7 mouse cellular contexts compared by ENCODE assay signal in the genomic region with DNA sequence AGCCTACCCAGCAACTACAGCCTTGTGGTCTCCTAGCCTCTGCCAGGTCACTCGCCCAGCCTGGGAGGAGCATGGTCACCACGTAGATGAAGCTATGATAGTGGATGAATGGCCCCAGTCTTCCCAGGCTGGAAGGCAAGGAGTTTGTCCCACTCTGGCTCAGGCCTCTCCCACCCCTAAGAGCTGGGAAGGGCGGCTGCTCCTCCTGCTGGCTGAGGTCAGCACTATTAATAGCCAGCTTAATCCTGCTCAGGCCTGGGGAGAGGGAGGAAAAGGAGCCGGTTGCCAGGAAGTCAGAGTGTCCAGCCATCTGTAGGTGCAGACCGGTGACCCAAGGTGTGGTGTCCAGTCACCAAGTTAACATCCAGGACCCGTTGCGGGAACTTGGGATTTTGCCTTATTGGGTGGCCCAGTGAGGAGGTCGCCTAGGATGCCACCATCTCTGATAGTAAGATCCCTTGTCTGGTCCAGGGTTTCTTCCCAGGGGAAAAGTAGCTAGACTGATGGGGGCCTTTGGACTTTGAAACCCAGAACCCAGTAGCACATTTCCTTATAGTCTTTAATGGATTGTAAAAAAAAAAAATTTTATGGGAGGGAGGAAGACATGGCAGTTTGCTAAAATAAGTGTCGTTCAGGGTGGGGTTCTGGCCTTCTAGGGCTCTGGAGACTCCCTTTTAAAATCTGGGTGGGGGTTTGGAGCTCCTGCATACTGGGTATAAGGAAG. TPM values are rescaled to one million over a fixed set of nuclear protein-coding genes. Genes with fewer than 3 reads are reported as not detected.
DNase-seq lines count a peak whose midpoint lies in the region; ATAC-seq and TF ChIP-seq lines count a peak whose summit lies in the region.

No protein-coding gene starts in this region.

- H3K4me2 ChIP-seq in intestine, embryonic 16.5 days (ENCODE audit: low read depth, low read length) = peak overlapping the region; percentile 45
- no peak overlapping the region for H3K4me2 ChIP-seq in lung, embryonic 14.5 days
- no peak overlapping the region for H3K4me2 ChIP-seq in stomach, postnatal 0 days (replicated peaks; ENCODE audit: low read depth)

- H3K9me3 ChIP-seq in intestine, embryonic 16.5 days (ENCODE audit: control insufficient read depth, low read length) = no peaks in the 10 kb centered on the region
- no peaks in the 10 kb centered on the region for H3K9me3 ChIP-seq in lung, embryonic 14.5 days (ENCODE audit: low read depth, low read length)
- no peaks in the 10 kb centered on the region for H3K9me3 ChIP-seq in stomach, postnatal 0 days (ENCODE audit: control insufficient read depth, low read length)

- peak; percentile 51 for DNase-seq in adipocyte (ENCODE audit: low spot score)
- DNase-seq in cerebellum, postnatal 10 days = peak; percentile 82 to 84
- DNase-seq in gastrocnemius, postnatal 36 days = peak; percentile 51 to 58
- peak; percentile 73 for DNase-seq in lung, embryonic 14.5 days
- peak; percentile 83 for DNase-seq in stomach, postnatal 0 days (ENCODE audit: low spot score)
- no peak for DNase-seq in spleen, postnatal 14 days (ENCODE audit: low spot score in 2 of 2)

- 0 out of 2 replicates have a peak overlapping the region, but pooled peaks have one; percentile 3 for H3K4me3 ChIP-seq in intestine, embryonic 16.5 days (ENCODE audit: low read length)
- no peak overlapping the region for H3K4me3 ChIP-seq in lung, embryonic 14.5 days (ENCODE audit: low read depth, low read length)
- no peak overlapping the region for H3K4me3 ChIP-seq in stomach, postnatal 0 days (ENCODE audit: low read depth, low read length)

- no peaks in the 10 kb centered on the region for H3K36me3 ChIP-seq in intestine, embryonic 16.5 days (ENCODE audit: control insufficient read depth, insufficient read depth, low read length)
- no peaks in the 10 kb centered on the region for H3K36me3 ChIP-seq in lung, embryonic 14.5 days (ENCODE audit: insufficient read depth)
- no peaks in the 10 kb centered on the region for H3K36me3 ChIP-seq in stomach, postnatal 0 days (ENCODE audit: control insufficient read depth, insufficient read depth, low read length)

- peak overlapping the region; percentile 87 for H3K27ac ChIP-seq in intestine, embryonic 16.5 days (ENCODE audit: low read length)
- H3K27ac ChIP-seq in lung, embryonic 14.5 days (ENCODE audit: low read depth) = no peak overlapping the region
- H3K27ac ChIP-seq in stomach, postnatal 0 days (replicated peaks) = peak overlapping the region; percentile 45; the same call in 1 of the 2 replicates

- peak overlapping the region; percentile 32; the same call in 1 of the 2 replicates for H3K9ac ChIP-seq in intestine, embryonic 16.5 days (ENCODE audit: low read depth, low read length)
- H3K9ac ChIP-seq in lung, embryonic 14.5 days = no peak overlapping the region
- H3K9ac ChIP-seq in stomach, postnatal 0 days (ENCODE audit: low read length) = peak overlapping the region; percentile 45; the same call in 1 of the 2 replicates

- no peak for TF ChIP-seq EP300 in stomach, postnatal 0 days (optimal IDR thresholded peaks at IDR 0.05)

- no peaks in the 10 kb centered on the region for H3K27me3 ChIP-seq in intestine, embryonic 16.5 days (replicated peaks; ENCODE audit: control insufficient read depth, insufficient read depth, low read length)
- H3K27me3 ChIP-seq in lung, embryonic 14.5 days (ENCODE audit: insufficient read depth, low read length) = no peaks in the 10 kb centered on the region
- no peaks in the 10 kb centered on the region for H3K27me3 ChIP-seq in stomach, postnatal 0 days (ENCODE audit: control insufficient read depth, insufficient read depth, low read length)

- peak; percentile 83 for ATAC-seq in intestine, embryonic 16.5 days
- ATAC-seq in lung, embryonic 14.5 days (ENCODE audit: insufficient read depth) = peak; percentile 87; the same call in 1 of the 2 replicates
- ATAC-seq in stomach, postnatal 0 days (ENCODE audit: low FRiP score, low TSS enrichment) = peak; percentile 95

- TF ChIP-seq CTCF in lung, embryonic 14.5 days (IDR thresholded peaks at IDR 0.05; ENCODE audit: low read depth) = peak; percentile 75
- peak; percentile 88 for TF ChIP-seq CTCF in stomach, postnatal 0 days (IDR thresholded peaks at IDR 0.05; ENCODE audit: low read depth)

- intact Hi-C loops in gastrocnemius, postnatal 36 days (cut with DNase I) = no loop called here

- H3K4me1 ChIP-seq in intestine, embryonic 16.5 days (ENCODE audit: control insufficient read depth, insufficient read depth, low read length) = peaks cover 17% of the 10 kb centered on the region
- H3K4me1 ChIP-seq in lung, embryonic 14.5 days (ENCODE audit: insufficient read depth) = no peaks in the 10 kb centered on the region
- 0 out of 2 replicates have a peak, but pooled peaks cover 4% of the 10 kb centered on the region for H3K4me1 ChIP-seq in stomach, postnatal 0 days (replicated peaks; ENCODE audit: control insufficient read depth, insufficient read depth)

- WGBS in intestine, embryonic 16.5 days = 37% methylated on average over 9 of the region's 9 CpGs
- whole genome bisulfite sequencing in lung, embryonic 14.5 days = 38% methylated on average over 9 of the region's 9 CpGs
- 41% methylated on average over 9 of the region's 9 CpGs for WGBS in stomach, postnatal 0 days

RNA-seq across cellular contexts. Expression of a gene that starts 19.1 kb away (rescaled TPM):
- 10 to 100 TPM; 10.8 to 12.2 TPM for total RNA-seq in gastrocnemius, postnatal 36 days (2021)
- polyA plus RNA-seq in intestine, embryonic 16.5 days (2015; fragmentation: Nextera tagmentation; extraction: Ambion mirVana) = 2.1 and 2.3 TPM in 2 replicates
- polyA plus RNA-seq in lung, embryonic 14.5 days (2014; fragmentation: Nextera tagmentation; extraction: Ambion mirVana) = 5.4 and 5.9 TPM in 2 replicates
- 1.6 and 2.0 TPM in 2 replicates for polyA plus RNA-seq in stomach, postnatal 0 days (2015; fragmentation: Nextera tagmentation; extraction: Ambion mirVana)

RNA-seq across cellular contexts. Expression of a gene that starts 21.2 kb away (rescaled TPM):
- 1 to 10 TPM; 7.0 to 7.1 TPM for total RNA-seq in gastrocnemius, postnatal 36 days (2021)
- 39.2 and 40.2 TPM in 2 replicates for polyA plus RNA-seq in intestine, embryonic 16.5 days (2015; fragmentation: Nextera tagmentation; extraction: Ambion mirVana)
- polyA plus RNA-seq in lung, embryonic 14.5 days (2014; fragmentation: Nextera tagmentation; extraction: Ambion mirVana) = 10.9 and 11.0 TPM in 2 replicates
- 18.2 and 19.1 TPM in 2 replicates for polyA plus RNA-seq in stomach, postnatal 0 days (2015; fragmentation: Nextera tagmentation; extraction: Ambion mirVana)

RNA-seq across cellular contexts. Expression of a gene that starts 44.1 kb away (rescaled TPM):
- 1,000 to 10,000 TPM; 2,677 to 2,859 TPM for total RNA-seq in gastrocnemius, postnatal 36 days (2021)
- 12.7 and 14.6 TPM in 2 replicates for polyA plus RNA-seq in intestine, embryonic 16.5 days (2015; fragmentation: Nextera tagmentation; extraction: Ambion mirVana)
- polyA plus RNA-seq in lung, embryonic 14.5 days (2014; fragmentation: Nextera tagmentation; extraction: Ambion mirVana) = 11.6 and 11.7 TPM in 2 replicates
- polyA plus RNA-seq in stomach, postnatal 0 days (2015; fragmentation: Nextera tagmentation; extraction: Ambion mirVana) = 6.1 and 8.5 TPM in 2 replicates

RNA-seq across cellular contexts. Expression of a gene that starts 46.7 kb away (rescaled TPM):
- 1,000 to 10,000 TPM; 1,257 to 1,260 TPM for total RNA-seq in gastrocnemius, postnatal 36 days (2021)
- 0.37 TPM in 1 of 2 replicates, not detected in the other for polyA plus RNA-seq in intestine, embryonic 16.5 days (2015; fragmentation: Nextera tagmentation; extraction: Ambion mirVana)
- polyA plus RNA-seq in lung, embryonic 14.5 days (2014; fragmentation: Nextera tagmentation; extraction: Ambion mirVana) = not detected in 2 replicates
- 0.28 and 0.33 TPM in 2 replicates for polyA plus RNA-seq in stomach, postnatal 0 days (2015; fragmentation: Nextera tagmentation; extraction: Ambion mirVana)

RNA-seq across cellular contexts. Expression of a gene that starts 47.5 kb away (rescaled TPM):
- 10 to 100 TPM; 16.5 to 19.0 TPM for total RNA-seq in gastrocnemius, postnatal 36 days (2021)
- 29.8 and 32.1 TPM in 2 replicates for polyA plus RNA-seq in intestine, embryonic 16.5 days (2015; fragmentation: Nextera tagmentation; extraction: Ambion mirVana)
- polyA plus RNA-seq in lung, embryonic 14.5 days (2014; fragmentation: Nextera tagmentation; extraction: Ambion mirVana) = 27.4 and 29.7 TPM in 2 replicates
- polyA plus RNA-seq in stomach, postnatal 0 days (2015; fragmentation: Nextera tagmentation; extraction: Ambion mirVana) = 15.7 and 16.5 TPM in 2 replicates

Comparison
In these comparisons a context has a peak if more than half of its experiments do, and no peak if none do; other contexts are left out.
1. DNase-seq: peak in adipocyte (single experiment), cerebellum, postnatal 10 days (2 of 2), gastrocnemius, postnatal 36 days (2 of 2), lung, embryonic 14.5 days (single experiment) and stomach, postnatal 0 days (single experiment); none in spleen, postnatal 14 days (0 of 2).
2. Peak in every context shown above with its lines, with median percentiles within 50 percentile points of each other: ATAC-seq.